Mouse (Mus musculus) erythroid progenitor cell, adult 5-6 weeks (primary cell): ENCODE data around the gene Slc5a2. TPM values are rescaled to one million over a fixed set of nuclear protein-coding genes. Genes with fewer than 3 reads are reported as not detected.

Experiments used
- ATAC-seq: replicated peaks from 2 replicates; pipeline ENCODE4 v1.8.0; 2016; ENCODE audit warnings: moderate number of reproducible peaks, mild to moderate bottlenecking, moderate TSS enrichment, inconsistent platforms; ENCODE audit not compliant: poor library complexity, low FRiP score, severe bottlenecking
- total RNA-seq, 2 experiments: library from RNA; stranded (forward) in 1 of 2; stranded (reverse) in 1 of 2; fragments of 150-400 nt in 1 of 2; fragments of 186-747, 209-891 nt in 1 of 2; gene quantifications; 2 replicates each; pipeline versions ENCODE4 v1.2.3 to v1.2.4; 2015 to 2017; ENCODE audit warnings: low replicate concordance in 2 of 2

Gene Slc5a2
- total RNA-seq, 2 experiments from 2014 or later = not detected

GRCm38 (mm10) chr7:128296514-128296913 is 31.1 kb downstream of the Slc5a2 start:
- peak; percentile 33; the same call in 1 of the 2 replicates for ATAC-seq

DNA sequence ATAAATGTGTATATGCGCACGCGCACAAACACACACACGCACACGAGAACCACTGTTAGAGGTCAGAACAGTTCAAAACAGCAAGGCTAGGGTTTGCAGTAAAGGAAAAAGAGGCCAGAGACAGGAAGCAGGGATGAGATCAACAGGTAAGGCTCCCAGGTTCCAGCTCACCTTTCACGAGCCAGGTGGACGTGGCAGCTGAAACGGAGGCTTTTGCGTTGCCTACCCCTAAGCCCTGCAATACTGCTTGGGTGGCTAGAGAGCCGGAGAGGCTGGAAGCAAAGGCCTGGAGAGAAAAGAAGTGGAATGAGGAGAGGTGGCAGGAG is 31.8 kb downstream of the Slc5a2 start:
- ATAC-seq = no peak; the same call in 1 of the 2 replicates

GRCm38 (mm10) chr7:128297617-128298480 is 32.4 kb downstream of the Slc5a2 start, which contains the start of gene BC017158:
TSS of gene BC017158 (minus strand) at chr7:128298170.
- peak; percentile 78 for ATAC-seq

- peak; percentile 52 for ATAC-seq
Observed at GRCm38 (mm10) chr7:128298481-128299342, 33.3 kb downstream of the Slc5a2 start.

GRCm38 (mm10) chr7:128300952-128301351 is 35.5 kb downstream of the Slc5a2 start:
- no peak for ATAC-seq

GRCm38 (mm10) chr7:128302151-128302550 is 36.7 kb downstream of the Slc5a2 start:
- no peak for ATAC-seq

- no peak for ATAC-seq
Observed at GRCm38 (mm10) chr7:128304198-128304597, 38.7 kb downstream of the Slc5a2 start.

DNA sequence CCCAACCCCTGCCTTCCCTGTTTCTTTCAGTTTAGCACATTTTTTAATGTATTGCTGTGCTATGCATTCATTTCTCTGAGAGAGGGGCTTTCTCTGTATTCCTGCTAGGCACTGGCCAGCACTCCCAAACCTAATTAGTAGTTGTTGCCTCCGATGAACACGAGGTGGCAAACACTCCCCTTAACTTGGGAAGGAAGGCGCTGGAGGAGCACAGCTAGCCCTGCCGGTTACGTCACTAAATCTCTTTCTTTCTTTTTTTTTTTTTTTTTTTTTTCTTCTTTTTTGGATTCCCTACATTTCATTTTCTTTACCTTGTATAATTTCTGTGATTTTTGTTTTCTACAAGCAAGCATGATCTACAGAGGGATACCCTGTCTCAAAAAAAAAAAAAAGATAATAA is 39.5 kb downstream of the Slc5a2 start:
- ATAC-seq = peak; percentile 82

DNA sequence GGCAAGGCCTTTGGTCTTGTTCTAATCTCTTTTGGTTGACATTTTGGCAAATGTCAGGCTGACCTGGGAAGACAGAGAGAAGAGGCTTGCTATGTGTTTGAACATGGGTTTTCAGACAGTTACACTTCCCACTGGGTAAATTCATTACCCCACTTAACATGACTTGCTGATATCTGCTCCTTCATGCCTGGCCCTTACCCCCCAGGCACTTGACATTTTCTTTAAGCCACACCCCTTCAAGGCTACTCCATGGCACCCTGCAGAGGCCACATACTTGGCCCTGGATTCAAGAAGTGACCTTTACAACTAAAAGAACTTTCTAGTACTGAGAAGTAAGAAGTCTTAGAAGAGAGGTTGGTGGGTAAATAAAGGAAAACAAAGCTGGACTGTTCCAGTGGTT is 42.4 kb downstream of the Slc5a2 start:
- ATAC-seq = no peak

DNA sequence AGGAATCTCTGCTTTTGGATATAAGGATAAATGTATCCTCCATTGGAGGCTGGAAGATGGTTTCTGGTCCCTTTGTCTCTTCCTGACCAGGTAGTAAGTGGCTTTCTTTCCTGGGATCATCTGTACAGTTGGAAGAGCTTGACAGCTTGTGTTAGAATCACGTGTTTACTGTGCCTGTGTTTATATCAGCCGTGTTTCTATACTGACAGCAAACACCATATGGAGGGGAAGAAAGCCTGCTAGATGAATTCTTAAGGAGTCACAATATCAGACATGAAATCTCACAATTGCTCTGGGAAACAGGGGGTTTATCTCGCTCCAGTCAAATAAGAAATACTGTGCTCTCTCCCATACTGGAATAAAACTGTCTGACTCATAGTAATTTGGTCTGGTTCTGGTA is 43.8 kb downstream of the Slc5a2 start:
- no peak for ATAC-seq

DNA sequence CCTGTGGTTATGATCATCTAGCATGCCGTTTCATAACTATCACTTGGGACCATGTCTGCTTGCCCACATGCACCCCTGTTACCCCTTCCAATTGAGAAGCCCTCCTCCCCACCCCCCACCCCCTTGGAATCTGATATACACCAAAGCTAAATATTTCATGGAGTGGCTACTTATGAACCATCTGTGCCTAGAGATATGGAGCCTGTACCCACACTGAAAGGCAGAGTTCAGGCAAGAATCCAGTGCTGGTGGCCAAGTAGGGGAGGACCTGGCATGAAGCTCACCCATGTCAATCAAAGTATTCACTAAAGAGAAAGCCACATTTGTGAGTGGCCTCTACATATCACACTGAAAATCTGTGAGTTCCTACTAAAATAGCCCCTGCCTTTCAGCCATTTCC is 44.3 kb downstream of the Slc5a2 start:
- ATAC-seq = no peak

DNA sequence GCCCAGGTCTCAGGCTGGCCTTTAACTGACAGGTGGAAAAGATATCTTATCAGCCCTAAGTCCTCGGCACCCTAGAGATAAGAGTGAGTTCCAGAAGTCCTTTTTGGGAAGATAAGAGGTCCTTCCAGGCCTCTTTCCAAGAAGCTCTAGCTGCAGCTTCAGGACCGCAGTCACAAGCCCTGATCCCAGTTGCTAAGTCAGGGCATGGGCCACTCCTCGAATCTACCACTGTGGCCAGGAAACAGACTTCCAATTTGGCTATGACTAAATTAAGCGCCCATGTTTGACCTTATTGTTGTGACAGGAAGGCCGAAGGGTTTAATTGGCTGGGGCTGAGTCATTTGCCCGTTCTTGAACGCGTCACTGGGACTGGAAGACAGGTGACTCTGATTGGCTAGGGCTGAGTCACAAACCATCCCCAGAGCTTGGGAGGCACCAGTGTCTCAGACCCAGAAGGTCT is 44.8 kb downstream of the Slc5a2 start:
- ATAC-seq = peak; percentile 76

DNA sequence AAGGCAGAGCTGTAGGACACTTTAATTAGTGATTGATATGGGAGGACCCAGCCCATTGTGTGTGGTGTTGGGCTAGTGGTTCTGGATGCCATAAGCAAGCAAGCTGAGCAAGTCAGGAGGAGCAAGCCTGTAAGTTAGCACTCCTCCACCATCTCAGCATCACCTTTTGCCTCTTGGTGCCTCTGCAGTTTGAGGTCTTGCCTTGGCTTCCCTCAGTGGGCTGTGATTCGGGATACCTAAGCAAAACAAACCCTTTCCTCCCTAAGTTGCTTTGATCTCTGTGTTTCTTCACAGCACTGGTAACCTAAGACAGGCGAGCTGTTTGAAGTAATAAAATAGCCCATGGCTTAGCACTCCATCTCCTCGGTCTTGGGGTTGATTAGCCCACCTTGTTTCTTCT is 45.8 kb downstream of the Slc5a2 start:
- no peak for ATAC-seq

GRCm38 (mm10) chr7:128311811-128312210 is 46.4 kb downstream of the Slc5a2 start:
- no peak for ATAC-seq

GRCm38 (mm10) chr7:128312375-128313059 is 47.1 kb downstream of the Slc5a2 start:
- ATAC-seq = no peak

- ATAC-seq = no peak
Observed at GRCm38 (mm10) chr7:128313601-128314000, 48.1 kb downstream of the Slc5a2 start.

GRCm38 (mm10) chr7:128314491-128314890 is 49.0 kb downstream of the Slc5a2 start:
- no peak for ATAC-seq

DNA sequence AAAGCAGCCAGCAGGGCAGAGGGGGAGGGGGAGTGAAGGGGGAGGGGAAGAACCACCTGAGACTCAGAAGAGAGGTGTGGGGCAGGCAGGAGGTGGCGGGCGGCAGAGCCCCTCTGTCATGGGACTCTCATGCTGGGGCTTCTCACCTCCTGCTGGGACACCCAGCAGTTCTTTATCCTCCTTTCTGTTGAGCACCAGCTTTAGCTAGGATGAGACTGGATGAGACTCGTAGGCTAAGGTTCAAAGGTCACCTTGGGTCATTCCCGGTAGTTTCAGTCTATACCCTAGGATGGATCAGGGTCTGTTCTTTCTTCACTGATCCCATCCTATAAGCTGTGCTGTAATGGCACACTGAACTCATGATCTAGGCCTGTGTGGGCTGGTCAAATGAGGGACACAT is 51.6 kb downstream of the Slc5a2 start:
- ATAC-seq = no peak

- no peak for ATAC-seq
Observed at GRCm38 (mm10) chr7:128319140-128319539, 53.7 kb downstream of the Slc5a2 start.

DNA sequence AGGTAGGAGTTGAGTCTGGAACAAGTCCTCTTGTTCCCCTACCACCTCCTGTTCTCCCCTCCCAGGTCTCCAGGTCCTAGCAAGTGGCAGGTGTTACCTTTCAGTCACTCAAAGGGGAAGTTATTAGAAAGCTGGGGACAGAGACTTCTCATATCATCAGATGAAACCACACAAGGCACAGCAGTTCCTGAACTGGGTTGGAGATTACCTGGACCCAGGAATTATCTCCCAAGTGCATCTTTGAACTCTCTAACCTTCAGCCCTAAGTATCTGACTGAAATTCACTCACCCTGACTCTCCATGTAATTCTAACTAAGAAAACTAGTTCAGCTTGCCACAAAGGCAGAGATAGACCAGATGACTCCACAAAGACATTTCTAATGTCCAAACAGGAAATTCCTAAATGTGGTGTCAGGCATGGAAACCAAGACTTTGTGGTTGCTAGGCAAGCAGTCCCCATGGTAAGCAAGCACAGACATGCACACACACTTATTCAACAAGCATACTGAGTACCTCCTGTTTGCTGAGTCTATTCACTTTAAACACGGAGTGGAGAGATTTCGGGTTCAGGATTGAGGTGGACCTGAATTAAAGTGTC is 54.9 kb downstream of the Slc5a2 start:
- no peak for ATAC-seq
